Mouse (Mus musculus) liver, adult 2 months (tissue): ENCODE data around the gene Znhit1.

Source experiments
- CTCF ChIP-seq: fragments of 200-500 bp; IDR thresholded peaks from 2 replicates; pipeline ENCODE4 v1.5.1; 2011; ENCODE audit warnings: low read depth, low read length, control low read depth
- POLR2A ChIP-seq: fragments of 200-500 bp; IDR thresholded peaks from 2 replicates; pipeline ENCODE4 v1.6.1; 2011; ENCODE audit warnings: low read length, control low read depth; ENCODE audit not compliant: insufficient read depth; ENCODE audit errors: extremely low read depth

- TF ChIP-seq CTCF (peak; percentile 10; the same call in 1 of the 2 replicates), POLR2A (no peak)
Observed at GRCm38 (mm10) chr5:137009988-137010387, 22.2 kb upstream of the Znhit1 start.
